Mouse (Mus musculus) megakaryocyte, adult 5-6 weeks (primary cell): ENCODE measurements around the gene Tpm1. TPM values are rescaled to one million over a fixed set of nuclear protein-coding genes. Genes with fewer than 3 reads are reported as not detected.
A peak's percentile ranks its signal among the peaks of the same experiment; 100 is the strongest.

ENCODE experiments used
- ATAC-seq: 2 replicates; pipeline ENCODE4 v1.8.0; 2016; ENCODE audit warnings: mild to moderate bottlenecking, inconsistent platforms; ENCODE audit not compliant: poor library complexity, severe bottlenecking
- total RNA-seq, 2 experiments: library from RNA; stranded (forward) in 1 of 2; stranded (reverse) in 1 of 2; fragments of 153-499, 151-499 nt in 1 of 2; fragments of 221-1000, 200-1000 nt in 1 of 2; gene quantifications; 2 replicates each; pipeline versions ENCODE4 v1.2.3 to v1.2.4; 2015 to 2017

Gene Tpm1
- total RNA-seq, 2 experiments from 2014 or later, result 27.3 to 34.1 TPM

- ATAC-seq, result no peak
Observed at GRCm38 (mm10) chr9:67046881-67047605, 2.2 kb downstream of the Tpm1 start.

- ATAC-seq, result no peak
Observed at GRCm38 (mm10) chr9:67045966-67046602, 3.1 kb downstream of the Tpm1 start.

GRCm38 (mm10) chr9:67045306-67045675, 3.9 kb downstream of the Tpm1 start:
- no peak for ATAC-seq

GRCm38 (mm10) chr9:67044551-67045305, 4.5 kb downstream of the Tpm1 start:
- ATAC-seq, result no peak

- ATAC-seq, result peak; percentile 90
Observed at GRCm38 (mm10) chr9:67043231-67044199, 5.7 kb downstream of the Tpm1 start.

GRCm38 (mm10) chr9:67042813-67043207, 6.4 kb downstream of the Tpm1 start:
- no peak for ATAC-seq

GRCm38 (mm10) chr9:67041840-67042812, 7.1 kb downstream of the Tpm1 start:
- no peak for ATAC-seq

- ATAC-seq, result no peak
Observed at GRCm38 (mm10) chr9:67040963-67041839, 8.0 kb downstream of the Tpm1 start.

GRCm38 (mm10) chr9:67039867-67040266, 9.3 kb downstream of the Tpm1 start:
- ATAC-seq, result no peak

GRCm38 (mm10) chr9:67038686-67039085, 10.5 kb downstream of the Tpm1 start:
- ATAC-seq, result no peak

GRCm38 (mm10) chr9:67037666-67038065, 11.5 kb downstream of the Tpm1 start:
- ATAC-seq, result no peak

- ATAC-seq, result no peak
Observed at GRCm38 (mm10) chr9:67036527-67037118, 12.6 kb downstream of the Tpm1 start.

GRCm38 (mm10) chr9:67035957-67036451, 13.2 kb downstream of the Tpm1 start:
- no peak for ATAC-seq

- ATAC-seq, result no peak
Observed at GRCm38 (mm10) chr9:67034677-67035076, 14.5 kb downstream of the Tpm1 start.

- no peak for ATAC-seq
Observed at GRCm38 (mm10) chr9:67033016-67033415, 16.2 kb downstream of the Tpm1 start.

- no peak for ATAC-seq
Observed at GRCm38 (mm10) chr9:67032611-67033010, 16.6 kb downstream of the Tpm1 start.

GRCm38 (mm10) chr9:67029518-67029917, 19.7 kb downstream of the Tpm1 start:
- ATAC-seq, result no peak

- ATAC-seq, result no peak
Observed at GRCm38 (mm10) chr9:67028929-67029328, 20.3 kb downstream of the Tpm1 start.
